Mouse (Mus musculus): ENCODE data around the gene Cdk14. TPM values are rescaled to one million over a fixed set of nuclear protein-coding genes. Genes with fewer than 3 reads are reported as not detected.
"Not testable (repeated sequence)": the region's sequence is repeated elsewhere in the genome, so short reads cannot be mapped to it uniquely, and the experiment has no call there.

The Cdk14 gene
- polyA plus RNA-seq, 1 experiment from 2014 or later = 47.3 TPM

- Histone ChIP-seq H3K4me2 (ENCODE audit: low read length) (no peak overlapping the region), H3K27ac (ENCODE audit: low read depth, low read length) (no peak overlapping the region), H3K4me1 (ENCODE audit: control insufficient read depth, insufficient read depth, low read depth, low read length) (no peaks in the 10 kb centered on the region), H3K9ac (ENCODE audit: low read depth, low read length) (no peak overlapping the region), H3K36me3 (ENCODE audit: control insufficient read depth, insufficient read depth, low read length) (no peaks in the 10 kb centered on the region), H3K9me3 (ENCODE audit: control insufficient read depth, low read length) (no peaks in the 10 kb centered on the region), H3K27me3 (replicated peaks; ENCODE audit: control insufficient read depth, insufficient read depth, low read length) (no peaks in the 10 kb centered on the region), H3K4me3 (ENCODE audit: low read length) (no peak overlapping the region)
- WGBS = 16% methylated on average over 6 of the region's 6 CpGs
- peak; percentile 67 for ATAC-seq
Measured at GRCm38 (mm10) chr5:4918376-4918775, 501.7 kb downstream of the Cdk14 start.

GRCm38 (mm10) chr5:4917743-4918142, 502.4 kb downstream of the Cdk14 start:
- no peak for ATAC-seq
- no peak overlapping the region for H3K27ac ChIP-seq (ENCODE audit: low read depth, low read length)

DNA sequence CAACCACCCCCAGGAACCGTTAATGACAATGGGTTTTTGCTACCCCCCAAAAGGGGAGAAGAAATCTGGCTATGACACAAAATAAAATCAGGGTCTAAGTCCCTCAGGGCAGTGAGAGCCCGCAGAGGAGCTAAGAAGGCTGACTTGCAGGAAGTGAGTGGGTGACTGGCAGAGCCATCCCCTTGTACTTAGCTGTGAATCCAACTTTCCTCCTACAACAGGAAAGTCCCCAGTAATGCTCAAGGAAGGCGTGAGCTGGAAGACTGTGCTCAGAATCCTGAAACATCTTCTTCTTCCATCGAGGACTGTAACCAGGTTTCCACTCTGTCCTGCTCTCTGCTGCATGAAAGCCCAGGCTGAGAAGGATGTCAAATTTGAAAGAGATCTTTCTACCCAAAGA, 502.8 kb downstream of the Cdk14 start:
- no peak overlapping the region for H3K9ac ChIP-seq (ENCODE audit: low read depth, low read length)
- WGBS = 73% methylated on average over 4 of the region's 4 CpGs

More at GRCm38 (mm10) chr5:4917743-4918142, 502.4 kb downstream of the Cdk14 start:
- Histone ChIP-seq H3K4me1 (ENCODE audit: control insufficient read depth, insufficient read depth, low read depth, low read length) (no peaks in the 10 kb centered on the region), H3K27me3 (replicated peaks; ENCODE audit: control insufficient read depth, insufficient read depth, low read length) (no peaks in the 10 kb centered on the region), H3K9ac (ENCODE audit: low read depth, low read length) (no peak overlapping the region), H3K9me3 (ENCODE audit: control insufficient read depth, low read length) (no peaks in the 10 kb centered on the region), H3K4me3 (ENCODE audit: low read length) (no peak overlapping the region), H3K36me3 (ENCODE audit: control insufficient read depth, insufficient read depth, low read length) (no peaks in the 10 kb centered on the region), H3K4me2 (ENCODE audit: low read length) (no peak overlapping the region)
- WGBS = 81% methylated on average over 7 of the region's 7 CpGs

DNA sequence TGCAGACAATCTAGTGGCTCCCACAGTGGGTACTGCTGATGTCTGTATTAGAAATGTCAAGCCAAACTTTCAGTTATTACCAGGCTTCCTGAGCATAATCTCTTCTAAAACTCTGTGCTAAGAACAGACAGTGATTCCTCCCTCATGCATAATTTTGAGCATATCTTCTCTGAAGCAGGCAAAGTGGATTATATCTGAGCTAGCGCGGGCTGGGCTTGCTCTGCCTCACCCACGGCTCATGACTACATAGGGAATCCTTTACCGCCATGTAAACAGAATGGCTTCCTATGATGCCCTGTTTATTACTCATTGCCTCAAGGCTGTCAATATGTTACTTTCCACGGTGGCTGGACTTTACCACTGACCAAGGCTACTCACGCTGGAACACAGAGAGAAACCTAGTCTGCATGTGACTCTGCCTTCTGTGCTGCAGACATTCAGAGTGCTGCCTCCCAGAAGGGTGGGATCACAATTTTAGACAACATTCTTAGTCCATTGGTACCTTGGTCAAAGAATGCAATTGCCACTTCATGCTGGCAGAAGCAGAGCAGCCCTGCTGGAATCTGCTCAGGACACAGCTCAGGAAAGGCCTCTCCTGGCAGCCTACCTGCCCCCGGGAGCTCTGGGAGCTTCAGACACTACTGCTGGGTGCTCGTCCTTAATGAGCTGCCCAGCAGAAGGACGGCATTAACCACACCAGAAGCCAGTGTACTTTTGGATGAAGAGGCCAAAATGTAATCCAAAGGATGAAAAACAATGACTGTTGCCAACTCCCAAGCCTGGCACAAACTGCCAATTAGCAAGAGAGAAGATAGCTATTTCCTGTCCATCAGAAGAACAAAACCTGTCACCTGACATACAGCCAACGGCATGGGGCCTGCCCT, 503.5 kb downstream of the Cdk14 start:
- Histone ChIP-seq H3K4me2 (ENCODE audit: low read length) (no peak overlapping the region), H3K4me1 (ENCODE audit: control insufficient read depth, insufficient read depth, low read depth, low read length) (no peaks in the 10 kb centered on the region), H3K27me3 (replicated peaks; ENCODE audit: control insufficient read depth, insufficient read depth, low read length) (no peaks in the 10 kb centered on the region), H3K27ac (ENCODE audit: low read depth, low read length) (no peak overlapping the region), H3K36me3 (ENCODE audit: control insufficient read depth, insufficient read depth, low read length) (no peaks in the 10 kb centered on the region), H3K9ac (ENCODE audit: low read depth, low read length) (no peak overlapping the region), H3K9me3 (ENCODE audit: control insufficient read depth, low read length) (no peaks in the 10 kb centered on the region), H3K4me3 (ENCODE audit: low read length) (no peak overlapping the region)
- ATAC-seq = no peak
- WGBS = 79% methylated on average over 10 of the region's 10 CpGs

More for the DNA sequence above, 502.8 kb downstream of the Cdk14 start:
- H3K36me3 ChIP-seq (ENCODE audit: control insufficient read depth, insufficient read depth, low read length) = no peaks in the 10 kb centered on the region
- no peak overlapping the region for H3K27ac ChIP-seq (ENCODE audit: low read depth, low read length)
- H3K4me2 ChIP-seq (ENCODE audit: low read length) = no peak overlapping the region
- H3K4me3 ChIP-seq (ENCODE audit: low read length) = no peak overlapping the region
- H3K4me1 ChIP-seq (ENCODE audit: control insufficient read depth, insufficient read depth, low read depth, low read length) = no peaks in the 10 kb centered on the region
- ATAC-seq = no peak
- H3K27me3 ChIP-seq (replicated peaks; ENCODE audit: control insufficient read depth, insufficient read depth, low read length) = no peaks in the 10 kb centered on the region
- no peaks in the 10 kb centered on the region for H3K9me3 ChIP-seq (ENCODE audit: control insufficient read depth, low read length)

DNA sequence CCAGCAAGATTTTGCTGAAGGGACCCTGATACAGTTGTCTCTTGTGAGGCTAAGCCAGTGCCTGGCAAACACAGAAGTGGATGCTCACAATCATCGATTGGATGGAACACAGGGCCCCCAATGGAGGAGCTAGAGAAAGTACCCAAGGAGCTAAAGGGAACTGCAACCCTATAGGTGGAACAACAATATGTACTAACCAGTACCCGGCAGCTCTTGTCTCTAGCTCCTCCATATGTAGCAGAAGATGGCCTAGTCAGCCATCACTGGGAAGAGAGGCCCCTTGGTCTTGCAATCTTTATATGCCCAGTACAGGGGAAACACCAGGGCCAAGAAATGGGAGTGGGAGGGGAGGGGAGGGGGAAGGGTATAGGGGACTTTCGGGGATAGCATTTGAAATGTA, 515.2 kb downstream of the Cdk14 start:
- not testable (repeated sequence) for H3K9ac ChIP-seq (ENCODE audit: low read depth, low read length); H3K36me3 ChIP-seq (ENCODE audit: control insufficient read depth, insufficient read depth, low read length); H3K9me3 ChIP-seq (ENCODE audit: control insufficient read depth, low read length); H3K27me3 ChIP-seq (replicated peaks; ENCODE audit: control insufficient read depth, insufficient read depth, low read length); H3K4me1 ChIP-seq (ENCODE audit: control insufficient read depth, insufficient read depth, low read depth, low read length); H3K27ac ChIP-seq (ENCODE audit: low read depth, low read length); H3K4me2 ChIP-seq (ENCODE audit: low read length); H3K4me3 ChIP-seq (ENCODE audit: low read length); ATAC-seq
- WGBS = 95% methylated on average over 3 of the region's 3 CpGs

DNA sequence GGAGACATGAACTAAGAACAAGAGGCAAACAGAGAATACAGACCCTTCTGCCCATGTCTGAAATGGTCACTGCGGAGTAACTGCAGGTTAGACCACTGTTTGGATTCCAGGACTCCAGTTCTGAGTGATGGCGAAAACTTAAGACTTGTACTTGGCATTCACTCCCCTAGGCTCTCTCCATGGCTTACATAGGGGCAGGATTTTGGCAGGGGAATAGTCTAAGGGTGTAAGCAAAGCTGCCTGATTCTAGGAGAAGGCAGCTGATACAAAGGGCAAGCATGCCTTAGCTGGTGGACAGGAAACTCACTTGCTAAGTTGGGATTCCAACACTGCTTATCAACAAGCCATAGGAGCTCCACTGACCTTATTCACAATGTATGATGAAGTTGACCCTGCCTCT, 521.9 kb downstream of the Cdk14 start:
- Histone ChIP-seq H3K4me2 (ENCODE audit: low read length) (no peak overlapping the region), H3K9ac (ENCODE audit: low read depth, low read length) (no peak overlapping the region), H3K4me1 (ENCODE audit: control insufficient read depth, insufficient read depth, low read depth, low read length) (no peaks in the 10 kb centered on the region; the same call in 1 of the 2 replicates), H3K27ac (ENCODE audit: low read depth, low read length) (no peak overlapping the region), H3K27me3 (replicated peaks; ENCODE audit: control insufficient read depth, insufficient read depth, low read length) (no peaks in the 10 kb centered on the region), H3K36me3 (ENCODE audit: control insufficient read depth, insufficient read depth, low read length) (no peaks in the 10 kb centered on the region), H3K4me3 (ENCODE audit: low read length) (no peak overlapping the region), H3K9me3 (ENCODE audit: control insufficient read depth, low read length) (no peaks in the 10 kb centered on the region)
- WGBS = 90% methylated on average over 2 of the region's 2 CpGs
- no peak for ATAC-seq

DNA sequence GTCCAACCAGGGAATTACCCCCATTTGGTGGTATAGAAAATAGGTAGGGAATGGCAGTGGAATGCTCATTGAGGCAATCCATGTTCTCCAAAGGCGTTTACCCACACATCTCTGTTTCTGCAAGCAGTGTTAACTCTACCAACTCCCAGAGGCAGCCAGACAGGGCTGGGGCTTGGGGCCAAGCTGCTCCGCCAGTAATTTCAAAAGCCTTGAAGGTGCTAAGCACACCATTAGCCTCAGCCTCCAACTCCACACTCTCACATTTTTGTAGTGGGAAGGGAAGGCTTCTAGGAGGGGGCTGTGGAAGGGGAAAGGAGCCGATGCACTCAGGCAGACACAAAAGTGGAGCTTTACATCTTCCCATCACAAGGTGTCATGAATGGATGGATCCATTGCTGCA, 525.1 kb downstream of the Cdk14 start:
- Histone ChIP-seq H3K9ac (ENCODE audit: low read depth, low read length) (no peak overlapping the region), H3K4me3 (ENCODE audit: low read length) (no peak overlapping the region), H3K27me3 (replicated peaks; ENCODE audit: control insufficient read depth, insufficient read depth, low read length) (no peaks in the 10 kb centered on the region), H3K4me2 (ENCODE audit: low read length) (no peak overlapping the region), H3K9me3 (ENCODE audit: control insufficient read depth, low read length) (no peaks in the 10 kb centered on the region), H3K27ac (ENCODE audit: low read depth, low read length) (no peak overlapping the region), H3K4me1 (ENCODE audit: control insufficient read depth, insufficient read depth, low read depth, low read length) (no peaks in the 10 kb centered on the region; the same call in 1 of the 2 replicates), H3K36me3 (ENCODE audit: control insufficient read depth, insufficient read depth, low read length) (no peaks in the 10 kb centered on the region)
- 60% methylated on average over 3 of the region's 3 CpGs for WGBS
- ATAC-seq = no peak

GRCm38 (mm10) chr5:4893852-4894207, 526.3 kb downstream of the Cdk14 start:
- H3K9me3 ChIP-seq (ENCODE audit: control insufficient read depth, low read length) = no peaks in the 10 kb centered on the region
- ATAC-seq = 0 out of 2 replicates have a peak, but pooled peaks have one; percentile 38
- no peaks in the 10 kb centered on the region for H3K27me3 ChIP-seq (replicated peaks; ENCODE audit: control insufficient read depth, insufficient read depth, low read length)
- H3K4me1 ChIP-seq (ENCODE audit: control insufficient read depth, insufficient read depth, low read depth, low read length) = no peaks in the 10 kb centered on the region; the same call in 1 of the 2 replicates
- 77% methylated on average over 5 of the region's 5 CpGs for WGBS
- no peak overlapping the region for H3K4me3 ChIP-seq (ENCODE audit: low read length)
- H3K4me2 ChIP-seq (ENCODE audit: low read length) = no peak overlapping the region
- no peaks in the 10 kb centered on the region for H3K36me3 ChIP-seq (ENCODE audit: control insufficient read depth, insufficient read depth, low read length)
- H3K27ac ChIP-seq (ENCODE audit: low read depth, low read length) = no peak overlapping the region
- no peak overlapping the region for H3K9ac ChIP-seq (ENCODE audit: low read depth, low read length)

DNA sequence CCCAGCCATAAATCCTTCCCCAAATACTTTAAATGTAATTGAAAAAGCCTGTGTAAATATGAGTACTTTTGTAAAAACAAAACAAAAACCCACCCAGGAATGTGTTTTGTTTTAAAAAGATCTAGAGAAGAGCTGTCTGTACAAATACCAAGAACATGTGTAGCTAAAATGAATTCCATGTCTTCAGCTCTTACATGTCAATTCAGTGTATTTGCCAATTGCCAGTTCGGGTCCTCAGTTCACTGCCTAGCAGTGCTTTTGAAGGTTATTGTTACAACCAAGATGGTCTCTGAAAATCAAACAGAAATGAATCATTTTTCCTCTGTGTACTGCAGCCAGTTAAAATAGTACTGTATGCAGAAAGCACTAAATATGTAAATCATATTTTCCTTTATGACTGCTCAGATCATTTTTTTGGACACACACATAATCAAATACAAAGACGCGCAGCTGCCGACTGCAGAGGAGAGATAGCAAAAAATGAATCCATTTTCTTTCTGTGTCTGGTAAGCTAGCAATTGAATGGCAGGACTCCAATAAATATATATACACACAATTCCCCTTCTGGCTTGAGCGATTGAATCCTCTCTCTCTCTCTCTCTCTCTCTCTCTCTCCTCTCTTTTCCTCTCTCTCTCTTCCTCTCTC, 526.8 kb downstream of the Cdk14 start:
- no peaks in the 10 kb centered on the region for H3K9me3 ChIP-seq (ENCODE audit: control insufficient read depth, low read length)
- 57% methylated on average over 5 of the region's 5 CpGs for WGBS

More for the DNA sequence above, 526.8 kb downstream of the Cdk14 start:
- H3K4me3 ChIP-seq (ENCODE audit: low read length) = no peak overlapping the region
- H3K36me3 ChIP-seq (ENCODE audit: control insufficient read depth, insufficient read depth, low read length) = no peaks in the 10 kb centered on the region
- H3K27me3 ChIP-seq (replicated peaks; ENCODE audit: control insufficient read depth, insufficient read depth, low read length) = no peaks in the 10 kb centered on the region
- no peak for ATAC-seq
- no peak overlapping the region for H3K27ac ChIP-seq (ENCODE audit: low read depth, low read length)
- no peak overlapping the region for H3K4me2 ChIP-seq (ENCODE audit: low read length)
- H3K9ac ChIP-seq (ENCODE audit: low read depth, low read length) = no peak overlapping the region
- H3K4me1 ChIP-seq (ENCODE audit: control insufficient read depth, insufficient read depth, low read depth, low read length) = no peaks in the 10 kb centered on the region; the same call in 1 of the 2 replicates
